Mouse (Mus musculus) spleen, postnatal 36 days (tissue): ENCODE measurements around the gene B4galnt1.
"Not testable (repeated sequence)": the region's sequence is repeated elsewhere in the genome, so short reads cannot be mapped to it uniquely, and the experiment has no call there.

ENCODE experiments used
- DNase-seq, 2 experiments: peaks; one replicate each; pipeline ENCODE4 v3.0.0; 2022; ENCODE audit warnings: low spot score in 2 of 2, mixed read lengths in 1 of 2

The B4galnt1 gene

DNA sequence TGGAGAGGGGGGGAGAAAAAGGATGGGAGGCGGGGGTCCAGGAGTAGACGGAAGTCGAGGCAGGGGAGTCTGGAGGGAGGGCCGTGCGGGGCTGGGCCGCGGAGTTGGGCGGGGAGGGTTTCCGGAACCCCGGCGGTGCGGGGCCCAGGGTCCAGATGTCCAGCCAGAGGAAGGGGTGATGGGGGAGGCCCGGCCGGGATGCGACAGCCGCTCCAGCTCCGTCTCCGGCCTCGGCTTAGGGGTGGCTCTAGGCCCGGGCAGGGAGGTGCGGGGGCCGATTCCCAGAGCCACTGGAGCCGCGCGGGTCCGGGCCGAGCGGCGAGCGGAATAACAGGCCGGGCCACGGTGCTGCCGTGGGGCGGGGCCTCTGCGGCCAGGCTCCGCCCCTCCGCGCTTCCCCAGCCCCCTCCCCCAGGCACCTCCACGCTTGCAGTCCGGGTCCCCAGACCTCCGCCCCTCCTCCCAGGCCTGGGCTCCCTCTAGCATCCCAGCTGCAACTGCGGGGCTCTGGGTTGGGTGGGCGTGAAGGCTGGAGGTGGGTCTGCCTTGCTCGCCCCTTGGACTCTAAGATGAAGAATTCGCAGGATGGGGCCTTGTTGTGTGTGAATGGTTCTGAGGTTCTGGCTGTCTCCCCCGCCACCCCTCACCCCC is 23.6 kb downstream of the B4galnt1 start:
- no peak for DNase-seq

GRCm38 (mm10) chr10:127189116-127189650 is 24.2 kb downstream of the B4galnt1 start:
- no peak for DNase-seq

GRCm38 (mm10) chr10:127189651-127190381 is 24.8 kb downstream of the B4galnt1 start, which contains the start of gene Arhgef25:
Gene Arhgef25 (minus strand): TSS chr10:127190083.
- no peak for DNase-seq

- no peak for DNase-seq
Measured at GRCm38 (mm10) chr10:127190398-127191190, 25.6 kb downstream of the B4galnt1 start.

DNA sequence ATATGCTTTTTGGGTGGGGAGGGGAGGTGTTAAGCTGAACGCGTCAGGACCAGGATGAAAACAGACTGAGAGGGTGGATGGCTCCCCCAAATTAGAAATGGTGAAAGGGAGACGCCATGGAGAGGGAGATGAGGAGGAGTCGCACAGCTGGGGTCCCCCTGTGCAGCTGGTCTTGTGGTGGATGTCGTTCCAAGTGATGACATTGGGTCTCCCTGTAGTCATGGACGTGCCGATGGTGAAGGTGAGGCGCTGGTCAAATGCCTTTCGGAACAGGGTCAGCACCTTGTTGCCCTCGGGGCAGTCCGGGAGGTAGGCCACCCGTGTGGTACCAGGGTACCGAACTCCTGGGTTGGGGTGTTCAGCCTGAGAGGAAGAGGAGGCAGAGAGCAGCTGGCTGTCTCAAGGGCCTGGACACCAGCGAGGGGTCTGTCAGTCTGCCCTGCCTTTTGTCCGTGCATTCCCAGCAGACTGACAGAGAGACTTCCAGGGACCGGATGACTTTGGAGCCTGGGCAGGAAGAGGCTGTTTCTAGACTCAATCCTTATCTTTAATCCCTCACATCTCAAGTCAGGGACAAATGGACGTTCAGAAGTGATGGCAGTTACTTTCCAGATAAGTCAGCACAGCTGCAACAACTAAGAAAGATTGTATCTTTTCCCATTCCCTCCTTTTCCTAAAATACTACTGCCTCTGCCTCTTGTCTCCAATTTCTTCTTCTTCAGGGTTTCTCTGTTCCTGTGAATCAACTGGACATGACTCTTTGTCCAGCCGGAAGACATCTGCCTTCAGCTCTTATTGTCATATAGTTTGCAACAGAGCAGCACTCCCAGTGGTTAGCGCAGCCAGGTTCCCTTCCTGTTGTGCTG is 26.4 kb downstream of the B4galnt1 start:
- DNase-seq: no peak

- DNase-seq: not testable (repeated sequence)
Measured at GRCm38 (mm10) chr10:127192057-127192328, 27.0 kb downstream of the B4galnt1 start.

- no peak for DNase-seq
Measured at GRCm38 (mm10) chr10:127193011-127193410, 28.0 kb downstream of the B4galnt1 start.

DNA sequence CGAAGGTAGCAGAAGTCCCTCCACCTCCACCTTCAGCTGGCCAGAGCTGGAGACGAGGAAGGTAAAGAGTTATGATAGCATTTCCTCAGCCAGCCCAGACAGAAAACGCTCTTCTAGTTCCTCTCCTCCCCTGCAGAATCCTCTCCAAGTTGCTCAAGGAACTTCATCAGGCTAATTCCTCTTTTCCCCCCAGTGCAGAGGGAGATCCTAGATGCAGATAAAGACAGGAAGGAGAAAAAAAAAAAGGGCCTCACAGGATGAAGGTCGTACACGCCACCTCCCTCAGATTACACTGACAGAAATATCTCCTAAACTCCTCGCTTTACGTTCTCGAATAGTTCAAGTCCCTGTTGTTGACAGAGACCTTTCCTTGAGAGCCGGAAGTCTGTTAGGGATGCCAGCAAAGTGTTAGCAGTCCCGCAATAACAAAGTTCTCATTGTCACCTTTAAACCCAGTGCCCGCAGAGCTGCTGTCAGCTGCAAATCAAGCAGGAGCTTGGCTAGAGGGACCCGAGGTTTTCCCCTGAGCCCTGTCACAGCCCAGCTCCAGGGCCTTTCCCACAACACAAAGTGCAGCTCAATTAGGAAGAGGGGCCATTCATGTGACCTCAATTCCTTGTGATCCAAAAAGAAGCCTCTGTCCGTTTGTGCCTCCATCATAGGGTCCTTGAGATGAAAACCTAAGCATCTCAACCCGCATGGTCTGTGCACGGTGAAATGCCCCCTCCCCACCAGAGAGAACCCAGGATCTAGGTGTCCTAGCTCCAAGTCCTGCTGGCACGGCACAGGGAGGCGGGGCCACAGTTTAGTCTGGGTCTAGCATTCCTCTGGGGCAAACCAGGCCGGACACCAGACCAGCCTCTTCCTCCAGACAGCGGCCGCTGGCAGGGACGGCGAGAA is 29.7 kb downstream of the B4galnt1 start:
- DNase-seq: no peak

- DNase-seq: no peak
Measured at GRCm38 (mm10) chr10:127195328-127196129, 30.5 kb downstream of the B4galnt1 start, which contains the start of gene Dtx3. Gene Dtx3 (minus strand): TSS chr10:127195728.

DNA sequence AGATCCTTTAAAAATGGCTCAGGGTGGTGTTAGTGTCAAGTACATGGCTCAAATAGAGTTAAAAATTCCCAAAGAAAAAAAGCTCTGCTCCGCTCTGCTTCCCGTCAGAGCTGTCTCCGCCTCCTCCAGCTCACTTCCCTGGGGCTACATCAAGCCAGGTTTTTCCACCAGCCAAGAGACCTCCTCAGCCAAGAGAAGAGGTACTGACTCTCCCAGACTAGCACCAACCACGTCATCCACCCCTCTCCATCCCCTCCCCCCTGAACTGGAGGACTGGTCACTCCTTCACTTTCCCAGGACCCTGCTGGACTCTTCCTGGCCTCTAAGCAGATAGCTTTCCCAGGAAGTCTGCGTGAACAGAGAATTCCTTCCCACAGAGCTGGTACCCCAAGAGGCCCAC is 31.4 kb downstream of the B4galnt1 start:
- DNase-seq: no peak

DNA sequence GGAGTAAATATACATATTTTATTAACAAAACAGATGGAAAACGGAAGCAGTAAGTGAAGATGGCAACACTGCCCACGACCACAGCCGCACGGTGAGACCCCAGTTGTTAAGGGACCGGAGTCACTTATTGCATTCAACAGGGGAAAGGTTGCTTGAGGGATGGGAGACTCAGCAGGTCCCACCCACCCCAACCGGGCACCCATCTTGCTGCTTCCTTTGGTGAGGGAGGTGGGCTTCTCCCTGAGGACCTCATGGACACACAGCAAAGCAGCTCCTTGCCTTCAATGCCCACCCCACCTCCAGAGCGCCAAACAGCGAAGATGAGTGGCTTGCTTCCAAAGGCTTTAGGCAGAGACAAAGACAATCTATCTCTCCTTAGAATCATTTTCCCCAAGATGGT is 32.1 kb downstream of the B4galnt1 start:
- DNase-seq: no peak

DNA sequence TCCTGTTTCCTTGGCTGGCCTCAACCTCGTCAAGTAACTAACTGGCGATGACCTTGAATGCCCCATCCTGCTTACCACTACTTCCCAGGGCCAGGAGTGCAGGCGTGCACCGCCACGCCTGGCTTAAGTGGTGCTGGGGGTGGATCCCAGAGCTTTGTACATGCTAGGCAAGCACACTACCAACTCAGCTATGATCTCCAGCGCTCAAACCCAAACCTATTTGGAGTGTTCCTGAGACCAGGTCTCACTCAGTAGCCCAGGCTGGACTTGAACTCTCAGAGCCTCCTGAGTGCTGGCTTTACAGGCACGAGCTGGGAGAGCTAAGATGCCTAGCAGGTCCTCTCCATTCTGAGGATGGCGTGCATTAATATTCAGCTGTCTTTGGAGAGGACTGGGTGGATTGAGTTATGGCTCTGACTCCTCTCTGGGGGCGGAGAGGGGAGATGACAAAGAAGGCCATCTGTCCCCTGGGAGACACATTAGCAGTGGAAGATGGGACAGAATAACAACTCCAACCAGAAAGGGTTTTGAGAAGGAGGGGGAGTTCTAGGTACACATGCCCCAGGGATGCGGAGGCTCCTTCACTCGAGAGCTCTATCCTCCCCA is 32.6 kb downstream of the B4galnt1 start:
- DNase-seq: no peak

DNA sequence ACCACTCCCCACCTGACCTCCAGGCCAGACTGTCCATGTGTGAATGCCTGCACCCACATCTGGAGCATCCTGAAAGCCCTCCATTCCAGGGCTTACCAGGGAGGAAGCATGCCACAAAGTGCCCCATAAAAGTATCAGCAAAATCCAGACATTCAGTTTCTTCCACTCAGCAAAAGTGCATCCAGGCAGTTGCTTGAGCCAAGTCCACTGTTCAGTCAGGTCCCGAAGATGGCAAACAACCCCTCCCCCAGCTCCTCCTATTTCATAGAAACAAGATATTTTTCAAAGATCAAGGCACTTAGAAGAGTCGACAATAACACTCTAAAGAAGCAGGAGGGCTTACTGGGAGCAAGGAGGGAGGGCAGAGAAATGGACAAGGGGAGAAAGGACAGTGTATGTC is 33.5 kb downstream of the B4galnt1 start:
- no peak for DNase-seq

- no peak for DNase-seq
Measured at GRCm38 (mm10) chr10:127199068-127199467, 34.0 kb downstream of the B4galnt1 start.

- no peak for DNase-seq
Measured at GRCm38 (mm10) chr10:127199474-127199873, 34.4 kb downstream of the B4galnt1 start.

DNA sequence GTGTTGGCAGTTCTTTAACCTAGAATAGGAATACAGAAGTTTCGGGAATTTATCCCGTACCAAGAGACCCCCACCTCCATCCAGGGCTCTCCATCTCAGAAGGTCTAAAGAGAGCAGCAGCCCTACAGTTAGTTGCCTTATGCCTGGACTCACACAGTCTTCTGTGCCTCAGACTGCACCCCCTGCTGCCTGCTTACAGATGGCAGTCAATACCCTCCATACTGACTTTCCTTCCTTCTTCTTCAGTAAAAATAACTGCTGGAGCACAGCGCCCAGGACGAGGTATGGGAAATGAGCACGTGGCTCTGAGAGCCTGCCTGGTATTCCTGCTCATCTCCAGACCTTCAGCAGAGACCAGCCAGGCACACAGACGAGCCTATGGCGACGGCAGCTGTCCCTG is 35.3 kb downstream of the B4galnt1 start:
- no peak for DNase-seq

- DNase-seq: no peak
Measured at GRCm38 (mm10) chr10:127203106-127203505, 38.1 kb downstream of the B4galnt1 start.

GRCm38 (mm10) chr10:127204589-127204988 is 39.6 kb downstream of the B4galnt1 start:
- no peak for DNase-seq

DNA sequence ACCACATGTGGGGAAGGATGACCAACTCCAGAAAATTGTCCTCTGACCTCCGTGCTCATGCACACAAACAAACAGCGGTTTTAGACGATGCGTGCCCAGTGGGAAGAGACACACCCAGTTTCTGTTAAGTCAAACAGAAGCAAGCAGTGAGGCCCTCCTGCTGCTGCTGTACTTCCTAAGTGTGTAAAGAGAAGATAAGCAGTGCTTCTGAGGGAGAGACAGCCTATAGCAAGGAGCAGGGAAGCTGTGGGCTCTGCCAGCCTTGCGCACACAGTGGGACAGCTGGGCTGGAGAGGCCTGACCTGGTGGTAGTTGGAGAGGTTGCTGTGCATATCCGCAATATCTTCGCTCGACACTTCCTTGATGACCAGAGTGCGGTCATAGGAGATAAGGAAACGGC is 40.3 kb downstream of the B4galnt1 start:
- DNase-seq: peak in 1 of 2 experiments; percentile 38
